Mouse (Mus musculus): ENCODE data around the gene Sult1c2. TPM values are rescaled to one million over a fixed set of nuclear protein-coding genes. Genes with fewer than 3 reads are reported as not detected.
"Not testable (repeated sequence)": the region's sequence is repeated elsewhere in the genome, so short reads cannot be mapped to it uniquely, and the experiment has no call there.

The Sult1c2 gene
- not detected for total RNA-seq (2021)
- long read RNA-seq, experiment 1: 0 reads
- long read RNA-seq, experiment 2: 0 reads

GRCm38 (mm10) chr17:53846206-53846605 is at the start of gene Sult1c2:
TSS of gene Sult1c2 (minus strand) at chr17:53846339.
- no peak for DNase-seq (ENCODE audit: low spot score in 2 of 2)

GRCm38 (mm10) chr17:53879006-53879675 is 33.0 kb upstream of the Sult1c2 start:
- not testable (repeated sequence) for DNase-seq (ENCODE audit: low spot score in 2 of 2)

GRCm38 (mm10) chr17:53874433-53874832 is 28.3 kb upstream of the Sult1c2 start:
- no peak for DNase-seq (ENCODE audit: low spot score in 2 of 2)

- DNase-seq (ENCODE audit: low spot score in 2 of 2): no peak
Measured at GRCm38 (mm10) chr17:53872192-53872591, 26.1 kb upstream of the Sult1c2 start.

- no peak for DNase-seq (ENCODE audit: low spot score in 2 of 2)
Measured at GRCm38 (mm10) chr17:53869931-53870330, 23.8 kb upstream of the Sult1c2 start.

- no peak for DNase-seq (ENCODE audit: low spot score in 2 of 2)
Measured at GRCm38 (mm10) chr17:53865260-53865955, 19.3 kb upstream of the Sult1c2 start.

- no peak for DNase-seq (ENCODE audit: low spot score in 2 of 2)
Measured at GRCm38 (mm10) chr17:53860548-53860947, 14.4 kb upstream of the Sult1c2 start.

- no peak for DNase-seq (ENCODE audit: low spot score in 2 of 2)
Measured at GRCm38 (mm10) chr17:53854992-53855391, 8.9 kb upstream of the Sult1c2 start.

GRCm38 (mm10) chr17:53845796-53846195 is 343 bp downstream of the Sult1c2 start:
- DNase-seq (ENCODE audit: low spot score in 2 of 2): no peak

GRCm38 (mm10) chr17:53833366-53833765 is 12.8 kb downstream of the Sult1c2 start:
- peak; percentile 12 to 26 for DNase-seq (ENCODE audit: low spot score in 2 of 2)

- not testable (repeated sequence) for DNase-seq (ENCODE audit: low spot score in 2 of 2)
Measured at GRCm38 (mm10) chr17:53803974-53804373, 42.2 kb downstream of the Sult1c2 start.

GRCm38 (mm10) chr17:53783381-53783780 is 62.8 kb downstream of the Sult1c2 start:
- no peak for DNase-seq (ENCODE audit: low spot score in 2 of 2)

Other genes starting within 250 kb of the Sult1c2 start
- under 1 TPM; 0.12 TPM for gene Sgo1, start 157.0 kb downstream of the Sult1c2 start, total RNA-seq (2021)
- gene Sult1c1, start 144.3 kb upstream of the Sult1c2 start, total RNA-seq (2021): not detected